Mouse (Mus musculus) cortical plate, adult 2 months (tissue): ENCODE measurements around the gene Ttpal. TPM values are rescaled to one million over a fixed set of nuclear protein-coding genes. Genes with fewer than 3 reads are reported as not detected.
"Not testable (repeated sequence)": the region's sequence is repeated elsewhere in the genome, so short reads cannot be mapped to it uniquely, and the experiment has no call there.

Experiments used
- H3K27ac ChIP-seq: fragments of 200-500 bp; 2 replicates; pipeline ENCODE4 v1.5.1; 2012; ENCODE audit warnings: low read length, control low read depth, inconsistent platforms; ENCODE audit not compliant: insufficient read depth
- H3K4me1 ChIP-seq: fragments of 200-500 bp; 2 replicates; pipeline ENCODE4 v1.6.1; 2011; ENCODE audit warnings: low read length; ENCODE audit not compliant: control insufficient read depth, insufficient read depth
- H3K4me3 ChIP-seq: fragments of 200-500 bp; 2 replicates; pipeline ENCODE4 v1.5.1; 2011; ENCODE audit warnings: mild to moderate bottlenecking, low read length, control low read depth; ENCODE audit not compliant: insufficient read depth
- CTCF ChIP-seq: fragments of 200-500 bp; IDR thresholded peaks from 2 replicates; pipeline ENCODE4 v1.5.1; 2011; ENCODE audit warnings: mild to moderate bottlenecking, control low read depth, low read length; ENCODE audit not compliant: insufficient read depth; ENCODE audit errors: extremely low read depth
- POLR2A ChIP-seq: fragments of 200-500 bp; IDR thresholded peaks from 2 replicates; pipeline ENCODE4 v1.6.1; 2011; ENCODE audit warnings: mild to moderate bottlenecking, low read length, control low read depth; ENCODE audit not compliant: insufficient read depth; ENCODE audit errors: extremely low read depth
- polyA plus RNA-seq: library from polyadenylated mRNA; depleted of rRNA; stranded (reverse); fragments of >200 nt; gene quantifications from 2 replicates; pipeline ENCODE4 v1.2.3, GENCODE M21; 2012

Ttpal gene
- polyA plus RNA-seq, 1 experiment, result 49.3 TPM

DNA sequence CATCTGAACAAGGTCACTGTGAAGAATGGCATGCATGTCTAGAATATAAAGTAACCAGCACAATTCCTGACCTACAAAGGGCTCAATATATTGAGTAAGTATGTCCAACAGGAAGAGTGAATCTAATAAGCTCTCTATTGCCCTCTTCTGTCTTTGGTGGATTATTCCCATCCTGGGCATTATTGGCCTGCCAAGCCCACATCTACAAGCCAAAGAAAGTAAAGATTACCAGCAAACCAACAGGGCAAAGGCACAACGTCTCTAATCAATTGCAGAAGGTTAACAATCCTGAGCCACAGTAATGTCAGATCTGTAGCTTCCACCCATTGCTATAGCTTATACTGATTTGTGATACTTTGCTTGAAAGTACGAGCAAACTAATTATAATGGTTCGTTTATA lies 38.4 kb downstream of the Ttpal start:
- Histone ChIP-seq H3K4me3 (no peak overlapping the region), H3K27ac (no peak overlapping the region), H3K4me1 (peaks cover 14% of the 10 kb centered on the region; the same call in 1 of the 2 replicates)
- TF ChIP-seq POLR2A, result no peak
- no peak for TF ChIP-seq CTCF

DNA sequence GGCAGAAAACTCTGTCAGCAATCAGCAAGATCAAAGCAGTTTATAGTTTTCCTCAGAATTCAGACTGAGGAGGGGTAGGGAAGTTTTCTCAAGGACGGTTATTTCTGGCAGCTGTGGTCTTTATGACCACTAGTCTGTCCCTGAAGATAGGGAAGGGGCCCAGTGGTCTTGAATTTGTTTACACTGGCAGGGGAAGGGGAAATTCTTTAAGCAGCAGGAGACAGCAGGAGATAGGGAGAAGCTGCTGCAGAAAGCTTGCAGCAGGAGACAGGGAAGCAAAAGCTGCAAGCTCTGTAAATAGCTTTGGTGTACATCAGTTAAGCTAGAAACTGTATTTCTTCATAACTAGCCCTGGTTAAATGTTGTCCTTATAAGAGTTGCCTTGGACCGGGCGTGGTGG lies 39.6 kb downstream of the Ttpal start:
- TF ChIP-seq CTCF (no peak), POLR2A (no peak)
- Histone ChIP-seq H3K4me3 (no peak overlapping the region), H3K27ac (peak overlapping the region; percentile 27), H3K4me1 (peaks cover 14% of the 10 kb centered on the region; the same call in 1 of the 2 replicates)

- peak overlapping the region; percentile 98 for H3K27ac ChIP-seq
- no peak for TF ChIP-seq POLR2A
- H3K4me3 ChIP-seq, result peak overlapping the region; percentile 91
- peaks cover 11% of the 10 kb centered on the region; the same call in 1 of the 2 replicates for H3K4me1 ChIP-seq
Observed at GRCm38 (mm10) chr2:163642685-163643575, 40.8 kb downstream of the Ttpal start.

- peak overlapping the region; percentile 91 for H3K4me3 ChIP-seq
- no peak for TF ChIP-seq POLR2A
- no peak for TF ChIP-seq CTCF
- peak overlapping the region; percentile 98 for H3K27ac ChIP-seq
- peaks cover 8% of the 10 kb centered on the region; the same call in 1 of the 2 replicates for H3K4me1 ChIP-seq
Observed at GRCm38 (mm10) chr2:163643576-163643971, 41.5 kb downstream of the Ttpal start.

DNA sequence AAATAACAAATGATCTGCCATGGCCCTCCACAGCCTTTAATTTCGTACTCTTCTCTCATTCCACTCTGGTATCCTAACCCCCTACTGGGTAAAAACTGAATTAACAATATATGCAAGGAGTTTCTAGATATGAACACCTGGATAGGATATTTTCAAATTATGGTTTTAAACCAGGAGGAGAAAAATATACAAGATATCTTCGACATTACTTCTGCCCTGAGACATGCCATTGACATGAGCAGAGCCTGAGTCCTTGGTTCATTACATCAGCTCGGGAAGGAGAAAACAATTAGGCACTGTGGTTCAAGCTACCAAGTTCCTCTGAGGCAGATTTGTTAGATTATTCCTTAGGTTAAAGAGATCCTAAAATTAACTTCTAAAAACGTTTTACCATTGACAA lies 41.9 kb downstream of the Ttpal start:
- H3K4me1 ChIP-seq, result peaks cover 7% of the 10 kb centered on the region; the same call in 1 of the 2 replicates
- TF ChIP-seq CTCF (no peak), POLR2A (no peak)
- H3K4me3 ChIP-seq, result peak overlapping the region; percentile 91
- peak overlapping the region; percentile 98 for H3K27ac ChIP-seq

- Histone ChIP-seq H3K27ac (peak within 1 kb of the TSS; percentile 98), H3K4me3 (peak within 1 kb of the TSS; percentile 91), H3K4me1 (peaks cover 5% of the 10 kb centered on the region; the same call in 1 of the 2 replicates)
- no peak for TF ChIP-seq CTCF
- TF ChIP-seq POLR2A, result peak; percentile 99
Observed at GRCm38 (mm10) chr2:163644575-163645385, 42.7 kb downstream of the Ttpal start, which contains the start of gene Serinc3. Gene Serinc3, minus strand, starts transcription at chr2:163645131.

GRCm38 (mm10) chr2:163645700-163646460 lies 43.8 kb downstream of the Ttpal start:
- peaks cover 3% of the 10 kb centered on the region; the same call in 1 of the 2 replicates for H3K4me1 ChIP-seq
- H3K27ac ChIP-seq, result no peak overlapping the region
- TF ChIP-seq CTCF, result no peak
- TF ChIP-seq POLR2A, result no peak
- no peak overlapping the region for H3K4me3 ChIP-seq

GRCm38 (mm10) chr2:163646461-163647080 lies 44.5 kb downstream of the Ttpal start:
- TF ChIP-seq CTCF (no peak), POLR2A (no peak)
- H3K27ac ChIP-seq, result no peak overlapping the region
- H3K4me3 ChIP-seq, result no peak overlapping the region
- H3K4me1 ChIP-seq, result peaks cover 3% of the 10 kb centered on the region; the same call in 1 of the 2 replicates

DNA sequence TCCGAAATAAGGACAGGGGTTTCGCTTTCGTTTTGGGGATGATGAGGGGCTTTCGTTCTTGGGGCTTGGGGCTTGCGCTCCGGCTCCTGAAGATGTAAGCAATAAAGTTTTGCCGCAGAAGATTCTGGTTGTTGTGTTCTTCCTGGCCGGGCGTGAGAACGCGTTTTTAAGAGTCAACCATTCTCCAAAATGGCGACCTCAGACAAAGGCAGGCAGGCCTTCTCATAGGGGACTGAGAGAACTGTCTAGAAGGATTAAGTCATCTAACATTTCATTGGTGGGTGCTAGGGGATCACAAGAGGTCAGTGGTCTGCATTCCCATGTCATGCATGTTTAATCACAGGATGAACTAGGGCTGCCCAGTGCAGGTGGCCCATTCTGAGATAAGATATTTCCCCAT lies 53.6 kb downstream of the Ttpal start:
- not testable (repeated sequence) for H3K27ac ChIP-seq, H3K4me3 ChIP-seq, H3K4me1 ChIP-seq
